Mouse (Mus musculus) neural tube, embryonic 10.5 days (tissue): ENCODE measurements around the gene Hrc.
A peak's percentile ranks its signal among the peaks of the same experiment; 100 is the strongest.
"Not testable (repeated sequence)": the region's sequence is repeated elsewhere in the genome, so short reads cannot be mapped to it uniquely, and the experiment has no call there.

Experiments used
- DNase-seq: peaks from one replicate; pipeline ENCODE4 v3.0.0-alpha.2; 2017; ENCODE audit warnings: low spot score; ENCODE audit errors: extremely low spot score

The Hrc gene

DNA sequence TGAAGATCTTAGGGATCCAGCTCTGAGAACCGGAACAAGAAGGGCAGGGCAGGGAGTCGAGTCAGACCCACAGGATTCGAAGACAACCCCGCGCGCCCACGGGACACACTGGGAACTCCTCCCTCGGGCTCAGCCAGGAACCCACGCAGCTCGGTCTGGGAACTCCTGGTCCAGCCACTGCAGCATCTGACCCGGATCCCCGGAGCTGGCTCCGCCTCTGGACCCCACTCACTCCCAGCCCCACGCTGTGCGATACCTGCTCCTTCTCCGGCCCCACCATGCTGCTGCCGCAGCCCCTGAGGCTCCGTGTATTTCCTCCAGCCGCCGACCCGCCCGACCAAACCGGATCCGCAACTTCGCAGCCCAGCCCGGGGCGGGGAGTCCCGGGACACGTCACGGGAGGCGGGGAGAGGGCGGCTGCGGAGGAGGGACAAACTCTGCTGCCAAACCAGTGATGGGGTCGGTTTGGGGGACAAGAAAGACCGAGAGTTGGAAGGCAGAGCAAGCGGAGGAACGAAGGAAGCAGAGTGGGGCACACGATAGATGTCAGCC lies 1.6 kb upstream of the Hrc start, which contains the start of gene Trpm4:
TSS of gene Trpm4 (minus strand) at position 350 of the 552 bp plus-strand sequence.
- DNase-seq = peak; percentile 77

DNA sequence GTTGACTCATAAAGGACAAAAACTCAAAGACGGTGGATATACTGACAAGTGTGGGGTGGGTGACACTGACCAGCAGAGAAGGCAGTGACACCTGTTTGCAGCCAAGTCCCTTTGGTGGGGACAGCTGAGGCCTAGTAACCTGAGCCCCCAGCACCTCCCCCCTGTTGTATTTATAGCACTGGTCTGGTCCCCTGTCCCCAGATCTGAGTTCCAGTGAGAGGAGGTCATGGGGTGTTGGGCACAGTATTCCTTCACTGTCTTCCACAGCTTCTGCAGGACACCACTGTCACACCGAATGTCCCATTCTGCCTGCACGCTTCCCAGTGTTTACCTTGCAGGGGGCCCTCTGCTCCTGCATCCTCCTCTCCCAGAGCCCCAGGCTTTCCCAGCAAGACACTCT lies 485 bp upstream of the Hrc start:
- no peak for DNase-seq

DNA sequence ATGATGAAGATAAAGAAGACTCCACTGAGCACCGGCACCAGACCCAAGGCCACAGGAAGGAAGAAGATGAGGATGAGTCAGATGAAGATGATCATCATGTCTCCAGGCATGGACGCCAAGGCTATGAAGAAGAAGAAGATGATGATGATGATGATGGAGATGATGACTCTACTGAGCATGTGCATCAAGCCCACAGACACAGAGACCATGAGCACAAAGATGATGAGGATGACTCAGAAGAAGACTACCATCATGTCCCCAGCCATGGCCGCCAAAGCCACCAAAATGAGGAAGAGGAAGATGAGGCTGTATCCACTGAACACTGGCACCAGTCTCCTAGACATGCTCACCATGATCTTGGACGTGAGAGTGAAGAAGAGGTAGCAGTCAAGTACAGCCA lies 1.2 kb downstream of the Hrc start:
- DNase-seq = no peak

DNA sequence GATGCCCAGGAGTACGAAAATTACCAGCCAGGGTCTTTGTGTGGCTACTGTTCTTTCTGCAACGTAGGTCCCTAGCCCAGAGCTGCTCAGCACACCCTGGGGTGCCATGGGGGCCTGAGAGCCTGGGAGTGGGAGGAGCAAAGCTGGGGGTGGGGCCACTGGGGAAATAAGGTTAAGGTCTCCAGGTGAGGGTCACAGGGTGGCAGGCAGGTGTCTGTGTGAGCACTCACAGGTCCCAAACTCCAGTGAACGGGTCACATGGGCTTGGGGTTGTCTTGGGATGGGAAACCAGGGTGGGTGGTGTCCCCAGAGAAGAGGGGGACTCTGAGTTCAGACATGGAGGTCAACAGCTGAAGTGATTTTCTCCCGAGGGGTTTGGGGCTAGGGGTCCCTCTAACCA lies 2.4 kb downstream of the Hrc start:
- no peak for DNase-seq

DNA sequence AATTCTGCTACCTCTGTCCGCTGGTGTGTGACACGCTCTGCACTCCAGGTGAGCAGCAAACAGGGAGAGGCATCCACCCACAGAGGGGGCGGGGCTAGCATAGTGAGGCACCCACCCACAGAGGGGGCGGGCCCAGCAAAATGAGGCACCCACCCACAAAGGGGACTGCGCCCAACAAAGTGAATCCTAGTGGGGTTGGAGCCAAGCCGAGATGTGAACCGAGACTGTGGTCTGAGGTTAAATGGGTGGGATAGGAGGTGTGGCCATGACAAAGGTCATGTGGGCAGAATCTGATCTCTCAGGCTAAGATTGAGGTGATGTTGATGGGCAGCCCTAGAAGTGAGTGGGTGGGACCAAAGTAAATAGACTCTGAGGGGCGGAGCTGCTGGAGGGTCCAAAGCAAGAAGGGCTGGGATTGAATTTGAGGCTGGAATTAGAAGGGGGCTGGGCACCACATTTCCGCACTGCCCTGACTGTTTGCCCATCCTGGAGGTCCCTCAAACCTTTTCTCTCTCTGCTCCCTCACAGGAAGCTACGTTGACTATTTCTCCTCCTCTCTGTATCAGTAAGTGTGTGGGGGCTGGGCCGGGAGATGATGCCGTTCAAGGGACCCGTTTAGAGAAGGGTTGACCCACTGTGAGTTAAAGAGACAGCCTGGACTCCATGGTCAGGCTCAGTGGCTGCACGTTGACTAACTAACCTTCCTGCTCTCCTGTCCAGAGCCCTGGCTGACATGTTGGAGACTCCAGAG lies 3.2 kb downstream of the Hrc start:
- peak; percentile 31 for DNase-seq

DNA sequence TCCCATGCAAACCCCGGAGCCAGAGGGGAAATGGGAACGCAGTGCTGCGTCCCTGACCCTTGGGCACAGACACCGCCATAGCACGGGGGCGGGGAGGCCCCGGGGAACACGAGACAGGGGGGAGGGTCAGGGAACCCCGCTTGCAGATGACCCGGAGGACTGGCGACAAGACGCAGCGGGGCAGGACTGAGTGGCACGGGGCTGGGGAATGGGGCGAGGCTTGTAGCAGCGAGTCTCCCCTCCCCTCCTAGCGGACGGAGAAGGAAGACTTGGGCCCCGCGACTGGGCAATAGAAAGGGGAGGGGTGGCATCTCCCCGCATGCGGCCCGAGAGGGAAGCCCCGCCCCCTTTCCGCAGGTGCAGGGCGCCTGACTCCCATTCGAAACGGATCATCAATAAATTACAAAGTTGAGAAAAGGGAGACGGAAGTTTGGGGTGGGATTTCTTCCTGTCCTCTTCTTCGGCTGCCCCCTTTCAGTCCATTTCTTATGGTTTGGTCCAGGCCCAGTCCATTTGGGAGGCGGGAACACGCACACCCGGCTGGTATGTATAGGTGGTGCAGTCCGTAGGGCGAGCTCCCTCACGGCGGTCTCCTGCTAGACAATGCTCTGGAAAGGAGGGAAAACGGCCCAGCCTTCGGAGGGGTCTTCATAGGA lies 4.4 kb downstream of the Hrc start:
- peak; percentile 87 for DNase-seq

DNA sequence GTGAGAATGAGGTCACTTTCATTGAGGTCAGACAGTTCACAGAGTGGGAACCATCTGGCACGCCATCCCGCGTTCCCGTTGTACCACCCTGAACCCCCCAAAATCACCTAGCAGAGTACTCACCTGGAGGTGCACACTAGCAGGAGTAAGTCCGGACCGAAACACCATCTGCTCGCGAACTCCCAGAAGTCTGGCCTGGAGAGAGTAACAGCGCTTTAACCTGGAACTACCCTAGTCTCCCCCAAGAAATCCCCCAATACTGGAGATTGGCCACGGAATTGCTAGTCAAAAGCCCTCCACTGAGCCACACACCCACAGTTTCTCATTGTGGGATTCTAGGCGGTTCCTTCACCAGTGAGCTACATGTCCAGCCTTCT lies 5.0 kb downstream of the Hrc start:
- DNase-seq = no peak

DNA sequence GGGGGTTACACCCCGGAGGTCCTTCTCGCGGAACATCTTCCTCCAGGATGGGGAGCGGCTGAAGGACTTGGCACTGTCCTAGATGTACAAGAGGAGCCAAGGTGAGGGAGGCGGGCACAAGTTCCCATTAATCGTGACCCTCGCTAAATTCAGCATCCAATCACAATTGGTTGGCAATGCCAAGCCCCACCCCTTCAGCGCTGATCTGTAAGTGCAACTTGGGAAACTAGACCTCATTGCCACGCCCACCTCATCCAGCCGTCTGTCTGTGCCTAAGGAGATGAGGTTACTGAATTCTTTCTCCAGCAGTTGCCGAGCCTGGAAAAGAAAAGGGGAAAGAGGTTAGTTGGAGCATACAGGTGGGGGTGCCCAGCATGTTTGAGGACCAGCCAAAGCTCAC lies 5.6 kb downstream of the Hrc start:
- peak; percentile 66 for DNase-seq

DNA sequence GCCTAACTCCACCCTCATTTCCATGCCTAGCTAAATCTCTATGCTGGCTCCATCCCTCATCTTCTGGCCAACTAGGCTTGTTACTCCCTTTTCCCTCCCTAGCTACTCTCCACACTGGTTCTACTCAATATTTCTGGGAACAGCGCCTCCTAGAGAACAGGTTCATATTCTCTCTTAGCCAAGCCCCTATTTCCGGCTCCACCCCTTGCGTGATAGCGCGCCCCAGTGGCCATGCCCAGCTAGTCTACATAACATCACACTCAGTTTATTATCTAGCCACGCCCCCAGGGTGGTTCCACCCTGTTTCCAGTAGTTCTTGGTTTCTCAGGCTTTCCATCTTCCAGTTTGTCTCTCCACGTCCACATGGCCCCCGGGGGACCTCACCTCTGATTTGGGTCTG lies 6.2 kb downstream of the Hrc start:
- peak; percentile 64 for DNase-seq

DNA sequence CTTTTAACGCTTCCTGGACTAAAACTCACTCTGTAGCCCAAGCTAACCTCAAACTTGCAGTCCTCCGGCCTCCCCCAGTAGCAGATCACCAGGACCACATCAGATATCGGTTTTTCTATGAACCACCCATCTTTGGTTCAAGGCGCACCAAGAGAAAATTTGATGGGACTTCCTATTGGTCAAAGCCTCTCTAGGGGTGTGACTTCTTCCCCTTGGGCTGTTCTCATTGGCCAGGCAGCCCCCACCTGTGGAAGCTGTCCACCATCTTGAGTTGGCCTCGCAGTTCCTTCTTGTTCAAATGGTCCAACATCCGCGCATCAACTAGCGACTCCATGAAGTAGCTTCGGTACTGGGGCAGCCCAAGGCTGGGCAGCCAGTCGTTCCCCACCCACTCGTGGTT lies 7.0 kb downstream of the Hrc start:
- no peak for DNase-seq

DNA sequence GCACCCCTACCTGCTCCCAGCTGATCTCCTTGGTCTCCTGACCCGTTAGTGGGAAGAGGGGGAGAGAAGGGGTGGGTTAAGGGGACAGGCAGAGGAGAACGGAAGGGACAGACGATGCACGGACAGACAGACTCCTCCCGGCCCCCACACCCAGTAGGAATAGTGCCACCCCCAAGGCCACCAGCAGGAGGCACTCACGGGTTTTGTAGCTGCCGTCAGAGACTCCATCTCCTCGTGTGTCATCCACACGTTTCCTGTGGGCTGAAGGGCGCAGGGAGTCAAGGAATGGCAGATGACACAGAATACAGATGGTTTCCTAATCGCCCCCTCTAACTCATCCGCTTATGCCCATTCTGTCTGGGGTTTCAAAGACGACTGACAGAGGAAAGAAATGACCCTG lies 8.5 kb downstream of the Hrc start:
- DNase-seq = no peak

DNA sequence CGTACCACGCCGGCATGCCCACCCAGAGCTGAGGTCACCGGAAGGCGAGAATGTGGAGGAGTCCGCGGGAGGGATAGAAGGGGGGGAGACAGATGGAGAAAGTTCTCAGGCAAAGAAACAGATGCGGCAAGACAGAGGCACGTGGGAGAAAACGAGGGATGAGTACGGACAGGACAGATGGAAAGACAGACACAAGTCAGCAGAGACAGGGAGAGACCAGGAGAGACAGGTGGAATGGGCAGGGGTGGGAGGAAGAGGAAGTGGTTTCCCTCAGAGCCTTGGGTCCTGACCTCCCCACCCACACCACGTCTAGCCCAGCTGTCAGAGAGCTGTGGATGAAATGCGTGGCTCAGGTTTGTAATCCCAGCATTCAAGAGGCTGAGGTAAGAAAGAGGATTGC lies 11.8 kb downstream of the Hrc start:
- no peak for DNase-seq

DNA sequence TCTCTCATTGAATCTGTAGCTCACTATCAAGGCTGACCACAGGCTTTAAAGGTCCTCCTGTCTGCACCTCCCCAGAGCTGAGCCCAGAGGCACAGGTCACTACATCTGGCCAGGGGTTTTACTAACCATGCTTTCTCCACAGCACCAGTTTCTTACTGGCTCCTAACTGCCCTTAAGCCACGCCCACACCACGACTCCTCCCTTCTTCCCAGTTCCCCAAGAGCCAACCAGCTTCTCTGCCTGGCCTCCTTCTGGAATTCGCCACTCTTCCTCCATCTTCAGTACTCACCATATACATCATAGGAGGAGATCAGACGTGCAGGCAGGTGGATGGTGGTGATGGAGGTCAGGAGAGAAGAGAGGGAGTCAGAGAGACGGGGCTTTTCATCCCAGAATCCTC lies 18.0 kb downstream of the Hrc start:
- DNase-seq = no peak

DNA sequence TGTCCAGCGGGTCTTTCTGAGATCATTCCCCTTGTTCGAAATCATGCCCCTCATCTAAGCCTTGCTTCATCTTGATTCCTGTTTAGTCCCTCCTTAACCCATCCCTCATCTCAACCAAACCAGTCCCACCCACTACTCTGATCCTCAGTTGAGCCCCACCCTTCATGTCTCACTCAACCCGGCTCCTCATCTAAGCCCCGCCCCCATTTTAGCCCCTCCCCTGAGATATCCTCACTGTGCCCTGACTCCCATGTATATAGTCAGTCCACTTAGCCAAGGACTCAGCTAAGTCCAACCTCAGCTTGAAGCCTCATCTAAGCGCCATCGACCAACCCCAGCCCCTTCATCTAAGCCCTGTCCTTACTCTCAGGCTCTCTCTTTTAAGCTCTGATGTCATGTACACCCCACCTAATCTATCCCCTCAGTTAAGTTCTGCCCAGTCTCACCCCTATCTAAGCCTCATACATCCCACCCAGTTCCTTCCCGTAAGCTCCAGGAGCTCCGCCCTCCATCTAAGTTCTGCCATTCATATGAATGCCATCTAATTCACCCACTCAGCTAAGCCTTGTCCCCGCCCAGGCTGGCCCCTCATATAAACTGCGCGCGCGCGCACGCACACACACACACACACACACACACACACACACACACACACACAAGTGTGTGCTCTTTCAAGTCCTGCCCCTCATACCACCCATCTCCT lies 20.4 kb downstream of the Hrc start:
- no peak for DNase-seq

DNA sequence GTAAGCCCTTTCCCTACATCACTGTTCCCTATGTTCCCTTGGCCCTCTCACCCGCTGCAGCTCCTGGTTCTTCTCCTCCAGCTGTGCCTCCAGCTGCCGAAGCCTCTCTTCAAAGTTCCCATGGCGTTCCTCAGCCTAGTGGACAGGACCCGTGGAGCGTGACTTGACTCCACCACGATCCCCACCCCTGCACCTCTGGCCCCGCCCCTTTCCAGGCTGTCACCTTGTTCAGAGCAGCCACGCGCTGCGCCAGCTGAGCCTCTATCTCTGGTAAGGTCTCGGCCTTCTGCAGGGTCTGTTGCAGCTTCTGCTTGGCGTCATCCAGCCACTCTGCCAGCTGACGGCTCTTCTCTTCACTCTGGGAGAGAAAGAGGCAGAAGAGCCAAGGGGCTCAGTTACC lies 21.0 kb downstream of the Hrc start:
- no peak for DNase-seq

DNA sequence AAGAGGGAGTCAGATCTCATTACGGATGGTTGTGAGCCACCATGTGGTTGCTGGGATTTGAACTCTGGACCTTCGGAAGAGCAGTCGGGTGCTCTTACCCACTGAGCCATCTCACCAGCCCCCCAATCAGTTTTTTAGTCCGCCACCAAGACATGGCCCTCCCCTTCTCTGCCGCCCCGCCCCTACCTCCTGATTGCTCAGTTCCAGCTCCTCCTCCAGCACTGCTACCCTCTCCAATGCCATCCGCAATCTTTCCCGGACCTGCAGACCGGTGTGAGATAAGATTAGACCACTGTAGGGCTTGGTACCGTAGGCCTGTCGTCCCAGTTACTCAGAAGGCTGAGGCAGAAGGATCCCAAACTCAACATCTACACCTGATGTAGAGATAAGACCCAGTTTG lies 24.0 kb downstream of the Hrc start:
- DNase-seq = not testable (repeated sequence)

DNA sequence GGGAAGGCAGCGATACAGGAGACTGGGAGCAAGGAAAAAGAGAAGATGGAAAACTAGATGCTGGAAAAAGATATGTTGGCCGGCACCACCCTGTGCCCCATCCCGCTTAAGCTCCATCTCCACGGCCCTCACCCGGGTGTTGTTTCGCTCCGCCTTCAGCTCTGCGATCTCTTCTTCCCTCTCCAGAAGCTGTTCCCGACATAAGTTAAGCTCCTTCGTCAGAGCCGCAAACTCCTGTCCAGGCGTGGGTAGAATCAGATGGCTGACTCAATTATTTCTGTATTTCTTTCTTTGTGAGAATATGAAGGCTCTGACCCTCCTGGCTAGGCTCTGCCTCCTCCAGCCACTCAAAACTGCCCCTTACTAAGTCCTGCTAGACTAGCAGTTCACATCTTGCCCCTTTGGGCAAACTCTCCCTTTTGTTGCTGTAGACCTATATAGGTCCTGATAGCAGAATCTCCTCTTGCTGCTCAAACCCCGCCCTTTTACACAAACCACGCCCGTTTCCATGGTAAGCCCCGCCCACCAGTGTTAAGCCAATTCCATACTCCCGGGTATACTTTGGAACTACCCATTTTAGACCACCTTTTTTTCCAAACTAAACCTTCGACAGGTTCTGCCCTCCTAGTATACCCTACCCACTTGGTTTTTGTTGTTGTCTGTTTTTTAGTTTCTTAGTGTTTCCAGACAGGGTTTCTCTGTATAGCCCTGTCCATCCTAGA lies 25.5 kb downstream of the Hrc start:
- DNase-seq = no peak

DNA sequence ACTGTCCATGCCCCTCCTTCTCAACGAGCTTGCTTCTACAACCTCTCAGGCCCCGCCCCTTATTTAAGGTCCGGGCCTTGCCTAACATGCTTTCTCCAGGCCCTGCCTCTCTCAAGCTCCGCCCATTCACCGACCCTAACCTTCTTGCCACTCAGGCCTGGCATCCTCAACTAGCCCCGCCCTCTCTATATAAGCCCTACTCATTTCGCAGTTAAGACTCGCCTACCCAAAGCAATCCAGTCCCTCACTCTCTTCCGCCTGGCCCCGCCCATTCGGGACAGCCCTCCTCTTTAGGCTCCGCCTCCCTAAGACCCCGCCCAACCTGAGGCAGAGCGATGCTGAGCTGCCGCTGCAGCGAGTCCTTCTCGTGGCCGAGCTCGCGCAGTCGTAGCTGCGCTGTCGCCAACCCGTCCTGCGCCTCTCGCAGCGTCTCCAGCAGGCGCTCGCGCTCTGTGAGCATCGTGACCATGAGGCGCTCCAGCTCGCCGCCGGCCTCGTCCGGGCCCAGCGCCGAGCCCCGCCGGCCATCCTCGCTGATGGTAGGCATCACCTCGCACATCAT lies 26.2 kb downstream of the Hrc start:
- peak; percentile 84 for DNase-seq

DNA sequence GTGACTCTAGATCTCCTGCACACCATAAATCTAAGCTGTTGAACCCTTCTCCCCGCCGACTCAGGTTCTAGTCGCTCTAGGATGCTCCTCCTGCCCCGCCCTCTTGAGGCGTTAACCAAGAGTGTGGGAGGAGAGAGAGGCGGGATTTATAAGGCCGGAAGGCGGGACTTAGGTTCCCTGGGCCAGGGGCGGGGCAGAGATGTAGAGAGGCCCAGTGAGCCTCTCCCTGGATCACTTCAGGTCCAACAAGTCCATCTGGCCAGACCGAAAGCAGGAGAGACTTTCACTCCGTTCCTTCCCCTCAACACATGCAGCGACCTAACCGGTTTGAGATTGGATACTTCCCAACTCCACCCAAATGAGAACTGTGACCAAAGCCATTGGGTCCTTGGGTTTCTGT lies 27.7 kb downstream of the Hrc start:
- DNase-seq = no peak

DNA sequence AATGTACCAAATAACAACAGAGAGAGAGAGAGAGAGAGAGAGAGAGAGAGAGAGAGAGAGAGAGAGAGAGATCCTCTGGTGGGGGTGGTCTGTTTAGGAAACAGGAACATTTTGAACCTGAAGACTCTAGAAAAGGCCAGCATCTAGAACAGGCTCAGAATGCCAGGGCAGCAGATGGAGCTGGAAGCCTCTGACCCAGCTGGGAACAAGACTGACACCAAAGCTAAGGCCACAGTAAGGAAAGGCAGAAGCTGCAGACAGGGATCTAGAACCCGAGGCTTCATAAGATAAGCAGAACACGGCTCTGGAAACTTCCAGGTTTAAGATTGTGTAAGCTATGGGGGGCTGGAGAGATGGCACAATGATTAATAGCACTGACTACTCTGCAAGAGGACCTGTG lies 28.9 kb downstream of the Hrc start:
- DNase-seq = no peak
